Mouse (Mus musculus) left cerebral cortex, adult 9 months (tissue): ENCODE measurements at regions not wholly inside any gene's neighbourhood (a gene's known extent, or its start where the extent isn't known, plus 50 kb on each side); places are given as distances from the start of the nearest gene placed in this dataset.

ENCODE experiments used
- DNase-seq, 2 experiments: peaks; one replicate each; pipeline ENCODE4 v3.0.0; 2022; ENCODE audit warnings: low spot score in 2 of 2

- DNase-seq, result no peak
Measured at GRCm38 (mm10) chrX:128585496-128586105, 849.2 kb upstream of the Cldn34c4 start.

GRCm38 (mm10) chrX:128577402-128577801 is 841.0 kb upstream of the Cldn34c4 start:
- no peak for DNase-seq

DNA sequence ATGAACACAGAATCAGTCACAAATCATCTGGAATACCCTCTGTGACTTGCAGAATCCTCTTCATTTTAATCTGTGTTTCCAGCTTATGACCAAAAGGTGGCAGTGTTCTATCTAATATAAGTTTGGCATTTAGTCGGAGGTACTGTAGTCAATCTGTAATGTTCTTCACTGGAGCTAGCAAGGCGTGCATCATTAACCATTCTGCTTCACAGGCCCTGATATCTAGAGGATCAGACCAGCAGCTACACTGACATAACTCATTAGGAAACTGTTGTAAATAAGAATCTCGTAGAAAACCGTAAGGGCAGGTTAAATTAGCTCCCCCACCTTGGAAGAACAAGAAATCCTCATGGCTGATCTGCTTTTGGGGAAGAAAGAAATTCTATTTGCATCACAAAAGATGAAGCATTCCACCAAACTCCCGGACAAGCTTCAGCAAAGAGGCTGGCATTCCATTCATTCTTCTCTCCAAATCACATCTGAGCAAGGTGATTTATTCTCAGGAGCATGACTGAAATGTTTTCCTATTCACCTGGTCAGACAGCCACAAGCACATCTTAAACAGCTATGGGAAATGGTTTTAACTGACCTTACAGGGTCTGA is 840.0 kb upstream of the Cldn34c4 start:
- DNase-seq, result peak in 1 of 2 experiments; percentile 2
